Mouse (Mus musculus): ENCODE measurements around the gene Arih2.

DNA sequence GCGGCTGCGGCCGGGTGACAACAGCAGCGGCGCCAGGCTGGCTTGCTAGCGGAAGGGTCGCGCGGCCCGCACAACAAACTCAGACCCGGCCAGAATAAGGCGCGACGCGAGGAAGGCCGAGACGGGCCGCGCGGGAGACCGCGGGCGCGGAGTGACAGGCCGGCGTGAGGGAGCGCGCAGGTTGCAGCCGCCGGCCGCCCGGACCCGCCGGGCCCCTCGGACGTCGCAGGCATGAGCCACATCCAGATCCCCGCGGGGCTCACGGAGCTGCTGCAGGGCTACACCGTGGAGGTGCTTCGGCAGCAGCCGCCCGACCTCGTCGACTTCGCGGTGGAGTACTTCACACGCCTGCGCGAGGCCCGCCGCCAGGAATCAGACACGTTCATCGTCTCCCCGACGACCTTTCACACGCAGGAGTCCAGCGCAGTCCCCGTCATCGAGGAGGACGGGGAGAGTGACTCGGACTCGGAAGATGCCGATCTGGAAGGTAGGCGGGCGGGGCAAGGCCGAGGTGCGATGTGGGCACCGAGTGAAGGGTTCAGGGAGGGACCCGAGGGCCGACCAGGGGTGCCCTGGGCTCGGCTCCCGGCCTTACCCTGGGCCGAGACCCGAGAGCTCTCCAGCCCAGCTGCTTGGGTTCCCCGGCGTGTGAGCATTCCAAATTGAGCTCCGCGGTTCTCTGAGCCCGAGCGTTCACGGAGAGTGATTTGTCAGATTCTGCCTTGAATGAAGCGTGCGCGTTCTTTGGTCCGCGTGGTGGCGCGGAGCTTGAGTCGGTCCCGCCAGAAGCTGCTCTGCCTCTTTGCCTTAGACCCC is 43.2 kb upstream of the Arih2 start:
- TF ChIP-seq POLR2A (IDR thresholded peaks at IDR 0.05; ENCODE audit: extremely low read depth, insufficient read depth, low read length) (no peak), CTCF (IDR thresholded peaks at IDR 0.05; ENCODE audit: extremely low read depth, insufficient read depth, low read length) (no peak)
